Mouse (Mus musculus): Measurements from ENCODE around the gene Wdr86. TPM values are rescaled to one million over a fixed set of nuclear protein-coding genes. Genes with fewer than 3 reads are reported as not detected.
"Not testable (repeated sequence)": the region's sequence is repeated elsewhere in the genome, so short reads cannot be mapped to it uniquely, and the experiment has no call there.

The Wdr86 gene
- polyA plus RNA-seq (2012; ENCODE audit: insufficient read depth, low replicate concordance) = not detected in 2 replicates

GRCm38 (mm10) chr5:24730488-24730871, at the start of gene Wdr86:
Wdr86 (minus strand) TSS chr5:24730727.
- Histone ChIP-seq H3K27me3 (replicated peaks) (peaks cover 72% of the 10 kb centered on the region), H3K36me3 (replicated peaks; ENCODE audit: low read length) (no peaks in the 10 kb centered on the region)

GRCm38 (mm10) chr5:24779881-24780512, 49.5 kb upstream of the Wdr86 start:
- H3K9me3 ChIP-seq = peaks cover 16% of the 10 kb centered on the region
- no peak for TF ChIP-seq FLI1 (IDR thresholded peaks at IDR 0.05; ENCODE audit: low read length)
- TF ChIP-seq GATA1 (IDR thresholded peaks at IDR 0.05; ENCODE audit: borderline replicate concordance, low read length) = no peak

More at GRCm38 (mm10) chr5:24730488-24730871, at the start of gene Wdr86:
- no peak for TF ChIP-seq FLI1 (IDR thresholded peaks at IDR 0.05; ENCODE audit: low read length)
- no peak for TF ChIP-seq GATA1 (IDR thresholded peaks at IDR 0.05; ENCODE audit: borderline replicate concordance, low read length)
- Histone ChIP-seq H3K9me3 (peaks cover 17% of the 10 kb centered on the region), H3K4me3 (replicated peaks) (peak within 1 kb of the TSS; percentile 73), H3K4me1 (peaks cover 43% of the 10 kb centered on the region)

GRCm38 (mm10) chr5:24779321-24779720, 48.8 kb upstream of the Wdr86 start:
- Histone ChIP-seq H3K27me3 (replicated peaks) (peaks cover 22% of the 10 kb centered on the region), H3K9me3 (peaks cover 13% of the 10 kb centered on the region), H3K36me3 (replicated peaks; ENCODE audit: low read length) (no peaks in the 10 kb centered on the region), H3K4me1 (peaks cover 22% of the 10 kb centered on the region), H3K4me3 (replicated peaks) (no peak overlapping the region)
- TF ChIP-seq FLI1 (IDR thresholded peaks at IDR 0.05; ENCODE audit: low read length) (no peak), GATA1 (IDR thresholded peaks at IDR 0.05; ENCODE audit: borderline replicate concordance, low read length) (no peak)

More at GRCm38 (mm10) chr5:24779881-24780512, 49.5 kb upstream of the Wdr86 start:
- Histone ChIP-seq H3K27me3 (replicated peaks) (peaks cover 22% of the 10 kb centered on the region), H3K4me1 (peaks cover 22% of the 10 kb centered on the region), H3K4me3 (replicated peaks) (peak overlapping the region; percentile 80), H3K36me3 (replicated peaks; ENCODE audit: low read length) (no peaks in the 10 kb centered on the region)

- TF ChIP-seq FLI1 (IDR thresholded peaks at IDR 0.05; ENCODE audit: low read length) (no peak), GATA1 (IDR thresholded peaks at IDR 0.05; ENCODE audit: borderline replicate concordance, low read length) (no peak)
- Histone ChIP-seq H3K27me3 (replicated peaks) (peaks cover 22% of the 10 kb centered on the region), H3K4me3 (replicated peaks) (no peak overlapping the region), H3K36me3 (replicated peaks; ENCODE audit: low read length) (no peaks in the 10 kb centered on the region), H3K4me1 (peaks cover 22% of the 10 kb centered on the region), H3K9me3 (peaks cover 8% of the 10 kb centered on the region)
Observed at GRCm38 (mm10) chr5:24778843-24779140, 48.3 kb upstream of the Wdr86 start.

- Histone ChIP-seq H3K4me1 (peaks cover 22% of the 10 kb centered on the region), H3K9me3 (peaks cover 7% of the 10 kb centered on the region), H3K4me3 (replicated peaks) (no peak overlapping the region), H3K27me3 (replicated peaks) (peaks cover 22% of the 10 kb centered on the region), H3K36me3 (replicated peaks; ENCODE audit: low read length) (no peaks in the 10 kb centered on the region)
- no peak for TF ChIP-seq GATA1 (IDR thresholded peaks at IDR 0.05; ENCODE audit: borderline replicate concordance, low read length)
- TF ChIP-seq FLI1 (IDR thresholded peaks at IDR 0.05; ENCODE audit: low read length) = no peak
Observed at GRCm38 (mm10) chr5:24778082-24778842, 47.7 kb upstream of the Wdr86 start.

GRCm38 (mm10) chr5:24776681-24777080, 46.2 kb upstream of the Wdr86 start:
- Histone ChIP-seq H3K4me3 (replicated peaks) (no peak overlapping the region), H3K27me3 (replicated peaks) (peaks cover 22% of the 10 kb centered on the region), H3K9me3 (peaks cover 7% of the 10 kb centered on the region), H3K36me3 (replicated peaks; ENCODE audit: low read length) (no peaks in the 10 kb centered on the region), H3K4me1 (peaks cover 22% of the 10 kb centered on the region)
- no peak for TF ChIP-seq FLI1 (IDR thresholded peaks at IDR 0.05; ENCODE audit: low read length)
- no peak for TF ChIP-seq GATA1 (IDR thresholded peaks at IDR 0.05; ENCODE audit: borderline replicate concordance, low read length)

- H3K4me3 ChIP-seq (replicated peaks); H3K36me3 ChIP-seq (replicated peaks; ENCODE audit: low read length); H3K4me1 ChIP-seq; H3K9me3 ChIP-seq: not testable (repeated sequence)
- peaks cover 17% of the 10 kb centered on the region for H3K27me3 ChIP-seq (replicated peaks)
Observed at GRCm38 (mm10) chr5:24774549-24774948, 44.0 kb upstream of the Wdr86 start.

GRCm38 (mm10) chr5:24757816-24758215, 27.3 kb upstream of the Wdr86 start, which contains the start of gene Crygn:
Crygn (minus strand) TSS chr5:24758008.
- Histone ChIP-seq H3K36me3 (replicated peaks; ENCODE audit: low read length) (no peaks in the 10 kb centered on the region), H3K4me1 (peaks cover 14% of the 10 kb centered on the region), H3K9me3 (no peaks in the 10 kb centered on the region), H3K4me3 (replicated peaks) (no peak within 1 kb of the TSS), H3K27me3 (replicated peaks) (peaks cover 31% of the 10 kb centered on the region)
- TF ChIP-seq GATA1 (IDR thresholded peaks at IDR 0.05; ENCODE audit: borderline replicate concordance, low read length) (no peak), FLI1 (IDR thresholded peaks at IDR 0.05; ENCODE audit: low read length) (no peak)

GRCm38 (mm10) chr5:24756931-24757330, 26.4 kb upstream of the Wdr86 start:
- peaks cover 34% of the 10 kb centered on the region for H3K27me3 ChIP-seq (replicated peaks)

GRCm38 (mm10) chr5:24752175-24752498, 21.6 kb upstream of the Wdr86 start:
- Histone ChIP-seq H3K9me3 (no peaks in the 10 kb centered on the region), H3K27me3 (replicated peaks) (peaks cover 31% of the 10 kb centered on the region), H3K36me3 (replicated peaks; ENCODE audit: low read length) (no peaks in the 10 kb centered on the region), H3K4me3 (replicated peaks) (peak overlapping the region; percentile 95), H3K4me1 (peaks cover 48% of the 10 kb centered on the region)
- no peak for TF ChIP-seq GATA1 (IDR thresholded peaks at IDR 0.05; ENCODE audit: borderline replicate concordance, low read length)
- TF ChIP-seq FLI1 (IDR thresholded peaks at IDR 0.05; ENCODE audit: low read length) = no peak

More at GRCm38 (mm10) chr5:24756931-24757330, 26.4 kb upstream of the Wdr86 start:
- Histone ChIP-seq H3K36me3 (replicated peaks; ENCODE audit: low read length) (no peaks in the 10 kb centered on the region), H3K4me1 (peaks cover 23% of the 10 kb centered on the region), H3K4me3 (replicated peaks) (no peak overlapping the region), H3K9me3 (no peaks in the 10 kb centered on the region)
- TF ChIP-seq GATA1 (IDR thresholded peaks at IDR 0.05; ENCODE audit: borderline replicate concordance, low read length) (no peak), FLI1 (IDR thresholded peaks at IDR 0.05; ENCODE audit: low read length) (no peak)

Data from megakaryocyte, embryonic 14.5 days (primary cell).